Mouse (Mus musculus) C2C12 (cell line): ENCODE data around the gene Klhdc2.

Experiments used
- CEBPB ChIP-seq: IDR thresholded peaks from one replicate; pipeline ENCODE4 v1.6.1; 2011; ENCODE audit warnings: low read depth, mild to moderate bottlenecking, control low read depth, moderate library complexity
- CTCF ChIP-seq: IDR thresholded peaks from one replicate; pipeline ENCODE4 v1.5.1; 2011; ENCODE audit not compliant: control insufficient read depth, insufficient read depth, insufficient read length
- MAX ChIP-seq: IDR thresholded peaks from one replicate; pipeline ENCODE4 v1.6.1; 2011; ENCODE audit warnings: mild to moderate bottlenecking, control low read depth
- MYOD1 ChIP-seq: IDR thresholded peaks from one replicate; pipeline ENCODE4 v1.6.1; 2011; ENCODE audit warnings: low read depth; ENCODE audit not compliant: control insufficient read depth, insufficient read length
- MYOG ChIP-seq: IDR thresholded peaks from one replicate; pipeline ENCODE4 v1.6.1; 2011; ENCODE audit not compliant: control insufficient read depth, insufficient read length; ENCODE audit errors: extremely low read depth
- USF1 ChIP-seq: IDR thresholded peaks from one replicate; pipeline ENCODE4 v1.6.1; 2011; ENCODE audit warnings: low read depth, mild to moderate bottlenecking, control low read depth, moderate library complexity

- no peak for TF ChIP-seq MAX
- TF ChIP-seq CTCF = no peak
- no peak for TF ChIP-seq CEBPB
- no peak for TF ChIP-seq MYOG
- no peak for TF ChIP-seq USF1
- no peak for TF ChIP-seq MYOD1
These were observed 2.7 kb upstream of the Klhdc2 start for GRCm38 (mm10) chr12:69293815-69294214.
